Mouse (Mus musculus): ENCODE results near the gene Prkch.

- TF ChIP-seq CTCF (IDR thresholded peaks at IDR 0.05; ENCODE audit: low read depth), result no peak
- no peak for TF ChIP-seq EP300 (optimal IDR thresholded peaks at IDR 0.05)
Observed at GRCm38 (mm10) chr12:73539151-73539550, 45.4 kb upstream of the Prkch start.

All from stomach, postnatal 0 days (tissue).